Mouse (Mus musculus) liver, adult 2 months (tissue): ENCODE measurements around the gene Hmcn2.

ENCODE experiments used
- CTCF ChIP-seq: fragments of 200-500 bp; IDR thresholded peaks from 2 replicates; pipeline ENCODE4 v1.5.1; 2011; ENCODE audit warnings: low read depth, low read length, control low read depth
- POLR2A ChIP-seq: fragments of 200-500 bp; IDR thresholded peaks from 2 replicates; pipeline ENCODE4 v1.6.1; 2011; ENCODE audit warnings: low read length, control low read depth; ENCODE audit not compliant: insufficient read depth; ENCODE audit errors: extremely low read depth

DNA sequence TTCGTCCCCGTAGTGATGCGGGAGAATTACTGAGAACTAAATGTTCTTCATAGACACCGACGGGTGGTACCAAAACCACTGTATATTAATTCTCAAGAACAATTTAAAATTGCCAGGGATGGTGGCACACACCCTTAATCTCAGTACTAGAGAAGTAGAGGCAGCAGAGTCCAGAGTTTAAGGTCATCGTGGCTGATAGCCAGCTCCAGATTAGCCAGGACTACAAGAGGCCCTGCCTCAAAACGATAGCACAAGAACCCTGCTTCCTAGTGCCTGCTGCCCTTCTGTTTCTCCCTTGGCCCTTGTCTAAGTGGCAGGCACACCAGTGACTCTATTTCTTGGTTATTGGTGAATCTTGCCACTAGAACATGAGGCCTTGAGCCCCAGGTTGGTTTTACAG lies 146.7 kb downstream of the Hmcn2 start:
- no peak for TF ChIP-seq CTCF
- no peak for TF ChIP-seq POLR2A
